Mouse (Mus musculus) forebrain, embryonic 12.5 days (tissue): Measurements from ENCODE around the gene Arhgap29. TPM values are rescaled to one million over a fixed set of nuclear protein-coding genes. Genes with fewer than 3 reads are reported as not detected.

Source experiments
- ATAC-seq: fragments of 200-750 bp; cut with Nextera tagmentation; 2 replicates; pipeline ENCODE4 v1.8.0; 2017; ENCODE audit warnings: moderate TSS enrichment; ENCODE audit not compliant: low FRiP score
- H3K27ac ChIP-seq: fragments of 300-500 bp; sonication (generic); 2 replicates; pipeline ENCODE4 v1.5.1; 2016; ENCODE audit warnings: mild to moderate bottlenecking
- H3K27me3 ChIP-seq: fragments of 300-500 bp; sonication (generic); 2 replicates; pipeline ENCODE4 v1.6.1; 2016; ENCODE audit warnings: mild to moderate bottlenecking
- H3K36me3 ChIP-seq: fragments of 300-500 bp; sonication (generic); replicated peaks from 2 replicates; pipeline ENCODE4 v1.6.1; 2016; ENCODE audit warnings: mild to moderate bottlenecking
- H3K4me1 ChIP-seq: fragments of 300-500 bp; sonication (generic); 2 replicates; pipeline ENCODE4 v1.6.1; 2016
- H3K4me2 ChIP-seq: fragments of 300-500 bp; sonication (generic); 2 replicates; pipeline ENCODE4 v1.6.1; 2016; ENCODE audit warnings: mild to moderate bottlenecking, moderate library complexity
- H3K4me3 ChIP-seq: fragments of 300-500 bp; sonication (generic); replicated peaks from 2 replicates; pipeline ENCODE4 v1.5.1; 2016; ENCODE audit warnings: mild to moderate bottlenecking
- H3K9ac ChIP-seq: fragments of 300-500 bp; sonication (generic); 2 replicates; pipeline ENCODE4 v1.6.1; 2016; ENCODE audit warnings: mild to moderate bottlenecking
- H3K9me3 ChIP-seq: fragments of 300-500 bp; sonication (generic); 2 replicates; pipeline ENCODE4 v1.6.1; 2016
- WGBS: fragments of 180-500 bp; shearing (Covaris S2); methylation state at CpG from one replicate; pipeline ENCODE4 v1.1.7; 2016; 5-methylcytosine and 5-hydroxymethylcytosine counted together
- polyA plus RNA-seq: library from polyadenylated mRNA; unstranded; fragments of >200 nt; fragmentation: Nextera tagmentation; extraction: Ambion mirVana; gene quantifications from 2 replicates; pipeline ENCODE4 v1.2.1, GENCODE M21; 2016

Gene Arhgap29
- polyA plus RNA-seq, 1 experiment from 2014 or later, result 25.1 TPM

DNA sequence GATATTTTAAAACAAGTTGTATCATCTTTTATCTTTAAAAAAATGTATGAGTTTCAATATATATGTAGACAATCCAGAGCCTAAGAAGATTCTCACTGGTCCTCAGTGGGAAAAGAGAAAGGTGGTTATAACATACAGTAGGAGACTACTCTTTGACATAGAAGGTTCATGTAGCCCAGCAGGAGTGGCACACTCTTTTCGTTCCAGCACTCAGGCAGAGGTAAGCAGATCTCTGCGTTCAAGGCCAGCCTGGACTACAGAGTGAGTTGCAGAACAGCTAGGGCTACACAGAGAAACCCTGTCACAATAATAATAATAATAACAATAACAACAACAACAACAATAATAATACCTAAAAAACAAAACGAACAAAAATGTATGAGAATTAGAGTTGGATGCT is 23.0 kb downstream of the Arhgap29 start:
- Histone ChIP-seq H3K27ac (no peak overlapping the region), H3K36me3 (no peaks in the 10 kb centered on the region), H3K27me3 (no peaks in the 10 kb centered on the region), H3K4me2 (no peak overlapping the region), H3K9ac (no peak overlapping the region), H3K4me1 (no peaks in the 10 kb centered on the region), H3K9me3 (no peaks in the 10 kb centered on the region), H3K4me3 (no peak overlapping the region)
- ATAC-seq, result no peak
- WGBS, result 92% methylated on average over 3 of the region's 3 CpGs

DNA sequence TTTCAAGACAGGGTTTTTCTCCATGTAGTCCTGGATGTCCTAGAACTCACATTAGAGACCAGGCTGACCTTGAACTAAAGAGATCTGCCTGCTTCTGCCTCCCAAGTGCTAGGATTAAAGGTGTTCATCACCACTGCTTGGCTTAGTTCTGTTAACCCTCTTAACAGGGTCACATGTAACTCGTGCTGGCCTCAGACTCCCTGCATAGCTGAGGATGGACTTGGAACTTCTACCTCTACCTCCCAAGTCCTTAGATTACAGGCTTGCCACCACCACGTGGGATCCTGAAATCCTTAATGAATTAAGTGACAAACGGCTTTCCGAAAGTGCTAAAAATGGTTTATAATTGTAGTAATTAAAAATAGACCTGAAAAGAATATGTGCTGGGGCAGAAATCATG is 29.0 kb downstream of the Arhgap29 start:
- Histone ChIP-seq H3K9me3 (no peaks in the 10 kb centered on the region), H3K36me3 (no peaks in the 10 kb centered on the region), H3K4me1 (no peaks in the 10 kb centered on the region), H3K27ac (no peak overlapping the region), H3K4me2 (no peak overlapping the region), H3K9ac (no peak overlapping the region), H3K27me3 (no peaks in the 10 kb centered on the region), H3K4me3 (no peak overlapping the region)
- 87% methylated on average over 4 of the region's 4 CpGs for WGBS
- no peak for ATAC-seq

DNA sequence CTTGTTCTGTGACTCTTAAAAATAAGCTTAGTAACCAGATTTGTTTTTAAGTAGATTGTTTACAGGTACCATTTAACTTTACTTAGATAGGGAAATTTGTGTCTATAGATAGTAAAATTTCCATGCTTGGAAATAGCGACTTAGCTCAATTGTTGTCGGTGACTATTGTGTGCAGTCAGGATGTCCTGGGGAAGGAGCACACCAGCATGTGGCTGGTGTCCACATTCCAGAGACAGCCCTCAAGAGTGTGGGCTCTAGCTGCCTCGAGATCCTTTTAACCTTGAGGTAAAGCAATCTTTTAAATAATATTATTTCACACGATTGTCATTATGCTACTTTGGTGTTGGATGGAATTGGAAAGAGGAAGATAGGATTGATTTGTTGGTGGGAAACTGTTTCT is 30.1 kb downstream of the Arhgap29 start:
- 79% methylated on average over 4 of the region's 4 CpGs for WGBS
- no peak for ATAC-seq

DNA sequence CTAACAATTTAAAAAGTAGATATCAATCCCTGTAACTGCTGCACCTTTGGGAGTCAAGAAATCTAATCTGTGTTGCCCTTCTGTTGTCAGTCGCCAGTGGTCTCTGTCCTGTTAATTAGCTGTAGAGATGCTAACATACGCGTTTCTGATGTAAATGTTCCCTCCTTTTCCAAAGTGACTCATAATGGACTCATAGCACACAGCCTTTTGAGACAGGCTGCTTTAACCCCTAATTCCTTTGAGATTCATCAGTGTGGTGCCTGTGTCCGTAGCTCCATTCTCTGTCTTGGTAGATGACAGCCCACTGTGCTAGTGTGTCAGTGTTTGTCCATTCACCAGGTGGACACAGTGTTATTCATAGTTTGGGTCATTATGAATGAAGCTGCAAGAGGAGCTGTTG is 42.8 kb downstream of the Arhgap29 start:
- Histone ChIP-seq H3K9ac (no peak overlapping the region), H3K27me3 (no peaks in the 10 kb centered on the region), H3K9me3 (no peaks in the 10 kb centered on the region), H3K4me1 (no peaks in the 10 kb centered on the region), H3K36me3 (no peaks in the 10 kb centered on the region), H3K4me3 (no peak overlapping the region), H3K27ac (no peak overlapping the region), H3K4me2 (no peak overlapping the region)
- ATAC-seq, result no peak
- 66% methylated on average over 4 of the region's 4 CpGs for WGBS

More for the DNA sequence above, 30.1 kb downstream of the Arhgap29 start:
- Histone ChIP-seq H3K4me2 (no peak overlapping the region), H3K4me1 (no peaks in the 10 kb centered on the region), H3K27ac (no peak overlapping the region), H3K36me3 (no peaks in the 10 kb centered on the region), H3K4me3 (no peak overlapping the region), H3K9ac (no peak overlapping the region), H3K9me3 (no peaks in the 10 kb centered on the region), H3K27me3 (no peaks in the 10 kb centered on the region)

DNA sequence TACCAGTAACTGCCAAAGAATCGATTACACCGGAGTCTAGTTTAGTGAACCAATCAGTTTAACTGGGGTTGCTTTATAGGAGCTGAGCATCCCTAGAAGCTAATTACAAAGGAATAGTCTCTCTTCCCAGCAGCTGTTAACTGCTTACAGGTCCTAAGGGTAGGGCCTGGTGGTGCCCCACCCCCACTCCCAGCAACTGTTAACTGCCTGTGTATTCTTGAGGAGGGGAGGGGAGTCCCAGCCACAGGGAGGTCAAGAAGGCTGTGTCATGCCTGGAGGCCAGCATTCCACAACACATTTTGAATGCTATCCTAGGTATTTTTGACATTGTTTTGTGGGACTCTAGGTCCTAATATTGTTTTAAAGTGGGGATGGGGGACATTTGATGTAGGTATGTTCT is 47.6 kb downstream of the Arhgap29 start:
- WGBS, result 80% methylated on average over 2 of the region's 2 CpGs
- H3K36me3 ChIP-seq, result no peaks in the 10 kb centered on the region
- H3K4me2 ChIP-seq, result no peak overlapping the region
- H3K27ac ChIP-seq, result no peak overlapping the region
- no peaks in the 10 kb centered on the region for H3K9me3 ChIP-seq
- no peaks in the 10 kb centered on the region for H3K4me1 ChIP-seq
- ATAC-seq, result no peak
- no peak overlapping the region for H3K4me3 ChIP-seq
- no peak overlapping the region for H3K9ac ChIP-seq
- H3K27me3 ChIP-seq, result no peaks in the 10 kb centered on the region

DNA sequence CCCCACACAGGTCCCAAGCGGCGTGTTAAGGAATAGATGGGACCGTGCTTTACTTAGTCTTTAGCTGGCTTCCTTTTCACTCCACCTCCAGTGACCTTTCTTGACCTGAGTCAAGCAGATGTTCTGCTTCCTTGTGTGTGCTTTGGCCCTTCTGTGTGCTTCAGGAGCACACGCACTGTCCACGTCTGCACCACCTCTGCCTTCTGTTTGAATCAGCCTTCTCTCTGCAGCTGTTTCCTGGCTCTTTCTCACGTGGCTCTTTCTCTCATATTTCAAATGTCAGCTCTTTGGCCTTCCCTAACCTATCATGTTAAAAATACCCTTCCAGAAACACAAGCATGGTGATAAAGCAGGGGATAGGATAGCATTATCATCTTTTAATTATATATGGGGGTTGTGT is 49.2 kb downstream of the Arhgap29 start:
- no peaks in the 10 kb centered on the region for H3K27me3 ChIP-seq
- no peak overlapping the region for H3K9ac ChIP-seq
- H3K4me1 ChIP-seq, result no peaks in the 10 kb centered on the region
- H3K36me3 ChIP-seq, result no peaks in the 10 kb centered on the region
- H3K4me2 ChIP-seq, result no peak overlapping the region
- WGBS, result 84% methylated on average over 6 of the region's 6 CpGs
- H3K27ac ChIP-seq, result no peak overlapping the region
- ATAC-seq, result no peak
- no peaks in the 10 kb centered on the region for H3K9me3 ChIP-seq
- H3K4me3 ChIP-seq, result no peak overlapping the region

DNA sequence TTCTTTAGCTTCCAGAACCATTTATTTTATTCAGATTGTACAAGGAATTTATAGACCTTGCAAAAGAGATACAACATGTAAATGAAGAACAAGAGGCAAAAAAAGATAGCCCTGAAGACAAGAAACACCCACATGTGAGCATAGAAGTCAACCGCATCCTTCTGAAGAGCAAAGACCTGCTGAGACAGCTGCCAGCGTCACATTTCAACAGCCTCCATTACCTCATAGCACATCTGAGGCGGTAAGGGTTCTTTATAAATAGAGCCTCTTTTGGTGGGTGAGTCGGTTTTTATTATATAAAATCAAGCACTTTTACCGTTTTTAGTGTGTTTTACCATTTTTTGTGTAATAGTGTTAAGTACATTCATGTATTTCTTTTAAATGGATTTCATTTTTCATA is 57.5 kb downstream of the Arhgap29 start:
- no peaks in the 10 kb centered on the region for H3K36me3 ChIP-seq
- H3K4me2 ChIP-seq, result no peak overlapping the region
- no peaks in the 10 kb centered on the region for H3K27me3 ChIP-seq
- H3K27ac ChIP-seq, result no peak overlapping the region
- no peak overlapping the region for H3K4me3 ChIP-seq
- no peak for ATAC-seq
- 93% methylated on average over 5 of the region's 5 CpGs for WGBS
- no peak overlapping the region for H3K9ac ChIP-seq
- no peaks in the 10 kb centered on the region for H3K9me3 ChIP-seq
- H3K4me1 ChIP-seq, result no peaks in the 10 kb centered on the region

DNA sequence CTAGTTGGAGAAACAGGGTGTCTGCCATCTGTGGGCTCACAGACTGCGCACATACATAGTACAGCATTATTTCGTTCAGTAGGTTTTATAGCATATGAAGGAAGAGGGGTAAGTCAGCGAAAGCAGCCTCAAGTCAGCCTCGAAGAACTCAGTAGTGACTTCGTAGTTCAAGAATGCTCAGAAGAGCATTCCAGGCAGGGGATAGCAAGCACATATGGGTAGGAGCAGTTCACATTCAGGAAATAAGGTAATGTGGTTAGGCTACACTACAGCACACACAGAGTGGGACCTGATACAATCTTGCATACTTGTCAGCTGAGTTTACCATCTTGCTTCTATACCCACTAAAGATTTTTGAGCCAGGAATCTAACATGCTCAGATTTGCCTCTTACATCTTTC is 58.0 kb downstream of the Arhgap29 start:
- Histone ChIP-seq H3K9ac (no peak overlapping the region), H3K27me3 (no peaks in the 10 kb centered on the region), H3K4me3 (no peak overlapping the region), H3K4me2 (no peak overlapping the region), H3K27ac (no peak overlapping the region), H3K9me3 (no peaks in the 10 kb centered on the region), H3K36me3 (no peaks in the 10 kb centered on the region), H3K4me1 (no peaks in the 10 kb centered on the region)
- no peak for ATAC-seq
- WGBS, result 88% methylated on average over 5 of the region's 5 CpGs

DNA sequence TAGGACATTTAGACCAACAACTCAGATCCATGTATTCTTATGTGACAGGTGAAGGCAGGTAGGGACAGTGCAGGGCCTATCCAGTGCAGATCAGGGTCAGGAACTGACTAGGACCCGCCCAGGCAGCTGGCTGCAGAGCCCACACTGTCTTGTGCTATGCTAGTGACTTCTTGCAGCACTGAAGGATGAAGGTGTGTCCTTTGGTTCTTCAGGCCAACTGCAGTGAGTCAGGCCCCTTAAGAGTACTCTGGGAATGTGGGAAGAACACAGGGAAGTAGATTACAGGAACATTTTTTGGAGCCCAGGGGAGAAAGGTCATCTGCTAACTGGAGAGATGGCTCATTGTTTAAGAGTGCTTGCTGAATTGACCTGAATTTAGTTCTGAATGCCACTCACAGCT is 60.1 kb downstream of the Arhgap29 start:
- no peaks in the 10 kb centered on the region for H3K9me3 ChIP-seq
- H3K36me3 ChIP-seq, result no peaks in the 10 kb centered on the region
- no peaks in the 10 kb centered on the region for H3K27me3 ChIP-seq
- no peak for ATAC-seq
- 95% methylated on average over 1 of the region's 1 CpGs for WGBS
- no peak overlapping the region for H3K4me3 ChIP-seq
- H3K9ac ChIP-seq, result no peak overlapping the region
- H3K4me1 ChIP-seq, result no peaks in the 10 kb centered on the region
- no peak overlapping the region for H3K4me2 ChIP-seq
- no peak overlapping the region for H3K27ac ChIP-seq

DNA sequence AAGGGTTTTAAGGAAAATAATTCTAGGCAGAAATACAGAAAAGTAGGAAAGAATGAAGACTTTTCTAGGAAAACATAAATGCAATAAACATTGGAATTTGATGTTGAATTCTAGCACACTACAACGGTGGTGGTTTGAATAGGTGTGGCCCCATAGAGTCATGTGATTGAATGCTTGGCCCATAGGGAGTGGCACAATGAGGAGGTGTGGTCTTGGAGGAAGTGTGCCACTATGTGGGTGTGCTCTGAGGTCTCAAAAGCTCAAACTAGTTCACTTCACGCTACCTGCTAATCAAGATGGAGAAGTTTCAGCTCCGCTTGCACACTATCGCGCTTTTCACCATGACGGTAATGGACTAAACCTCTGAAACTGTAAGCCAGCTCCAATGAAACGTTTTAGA is 66.1 kb downstream of the Arhgap29 start:
- no peaks in the 10 kb centered on the region for H3K27me3 ChIP-seq
- no peaks in the 10 kb centered on the region for H3K36me3 ChIP-seq
- H3K9ac ChIP-seq, result no peak overlapping the region
- no peak for ATAC-seq
- H3K9me3 ChIP-seq, result no peaks in the 10 kb centered on the region
- no peak overlapping the region for H3K27ac ChIP-seq
- H3K4me1 ChIP-seq, result no peaks in the 10 kb centered on the region
- WGBS, result 91% methylated on average over 7 of the region's 7 CpGs
- H3K4me3 ChIP-seq, result no peak overlapping the region
- H3K4me2 ChIP-seq, result no peak overlapping the region

DNA sequence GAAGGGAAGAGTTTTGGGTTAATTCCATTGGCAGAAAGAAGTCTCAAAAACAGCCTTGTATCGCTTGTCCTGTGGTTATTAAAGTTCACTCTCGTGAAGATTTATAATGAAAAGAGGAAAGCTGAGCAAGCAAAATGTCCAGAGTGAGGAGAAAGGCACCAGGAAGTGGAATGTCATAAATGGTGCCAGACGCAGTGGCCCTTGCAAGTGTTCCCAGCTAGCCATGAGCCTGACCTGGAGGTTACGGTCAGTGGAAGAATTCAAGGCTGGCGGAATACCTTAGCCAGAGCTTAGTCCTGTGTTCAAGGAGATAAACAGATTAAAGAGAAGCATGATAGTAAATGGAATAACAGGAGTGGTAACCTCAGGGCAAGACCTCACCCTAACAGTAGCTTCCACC is 66.8 kb downstream of the Arhgap29 start:
- Histone ChIP-seq H3K27ac (no peak overlapping the region), H3K9me3 (no peaks in the 10 kb centered on the region), H3K4me2 (no peak overlapping the region), H3K4me1 (no peaks in the 10 kb centered on the region), H3K9ac (no peak overlapping the region), H3K4me3 (no peak overlapping the region), H3K27me3 (no peaks in the 10 kb centered on the region), H3K36me3 (no peaks in the 10 kb centered on the region)
- no peak for ATAC-seq
- WGBS, result 91% methylated on average over 5 of the region's 5 CpGs

DNA sequence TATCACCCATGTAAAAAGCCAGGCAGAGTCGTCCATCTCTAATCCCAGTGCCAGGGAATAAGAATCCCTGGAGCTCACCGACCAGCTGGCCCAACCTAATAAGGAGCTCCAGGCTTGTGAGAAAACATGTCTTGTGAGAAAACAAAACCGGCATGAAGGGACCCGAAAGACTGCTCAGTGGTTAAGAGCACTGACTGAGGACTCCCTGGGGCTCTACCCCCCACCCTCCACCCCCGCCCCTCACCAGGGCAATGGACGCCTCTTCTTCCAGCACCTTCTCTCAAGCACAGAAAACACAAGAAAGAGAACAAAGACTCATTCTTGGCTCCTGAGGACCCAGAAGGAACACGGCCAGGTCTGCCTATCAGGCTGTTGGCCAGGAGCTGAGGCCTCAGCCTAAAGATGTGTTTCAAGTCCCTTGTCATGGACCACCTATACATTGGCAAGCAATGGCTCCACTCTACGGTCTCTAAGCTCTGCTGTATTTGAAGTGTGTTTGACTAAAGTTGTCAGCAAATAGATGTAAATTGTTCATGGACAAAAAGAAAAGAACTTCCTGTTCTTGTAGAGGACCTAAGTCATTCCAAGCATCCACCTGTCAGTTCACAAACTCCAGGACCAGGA is 68.8 kb downstream of the Arhgap29 start:
- H3K4me2 ChIP-seq, result no peak overlapping the region
- no peaks in the 10 kb centered on the region for H3K9me3 ChIP-seq
- H3K4me3 ChIP-seq, result no peak overlapping the region
- 86% methylated on average over 8 of the region's 8 CpGs for WGBS
- H3K36me3 ChIP-seq, result no peaks in the 10 kb centered on the region
- no peaks in the 10 kb centered on the region for H3K27me3 ChIP-seq
- H3K4me1 ChIP-seq, result no peaks in the 10 kb centered on the region
- H3K9ac ChIP-seq, result no peak overlapping the region
- H3K27ac ChIP-seq, result no peak overlapping the region
- no peak for ATAC-seq

DNA sequence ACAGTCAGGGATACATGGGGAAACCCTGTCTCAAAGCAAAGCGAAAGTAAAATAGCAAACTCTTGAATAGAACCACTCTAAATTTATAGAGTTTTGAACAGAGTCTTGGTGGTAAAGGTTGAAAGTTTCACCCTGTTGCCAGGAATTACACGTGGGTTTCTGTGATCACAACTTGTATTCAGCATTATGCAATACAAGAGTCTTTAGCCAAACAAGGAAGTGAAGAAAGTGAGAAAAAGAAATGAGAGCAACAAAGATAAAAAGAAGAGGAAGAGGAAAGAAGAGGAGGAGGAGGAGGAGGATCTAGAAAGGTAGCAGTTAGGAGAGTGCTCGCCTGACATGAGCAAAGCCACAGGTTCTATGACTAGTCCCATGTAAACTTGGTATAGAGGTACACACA is 70.0 kb downstream of the Arhgap29 start:
- H3K27me3 ChIP-seq, result 0 out of 2 replicates have a peak, but pooled peaks cover under 1% of the 10 kb centered on the region
- ATAC-seq, result no peak
- H3K4me1 ChIP-seq, result no peaks in the 10 kb centered on the region
- no peak overlapping the region for H3K27ac ChIP-seq
- WGBS, result 88% methylated on average over 3 of the region's 3 CpGs
- H3K9me3 ChIP-seq, result no peaks in the 10 kb centered on the region
- H3K4me3 ChIP-seq, result no peak overlapping the region
- no peaks in the 10 kb centered on the region for H3K36me3 ChIP-seq
- no peak overlapping the region for H3K9ac ChIP-seq
- no peak overlapping the region for H3K4me2 ChIP-seq
